Comparison of ENCODE assay signal across 9 mouse cellular contexts in the genomic region with DNA sequence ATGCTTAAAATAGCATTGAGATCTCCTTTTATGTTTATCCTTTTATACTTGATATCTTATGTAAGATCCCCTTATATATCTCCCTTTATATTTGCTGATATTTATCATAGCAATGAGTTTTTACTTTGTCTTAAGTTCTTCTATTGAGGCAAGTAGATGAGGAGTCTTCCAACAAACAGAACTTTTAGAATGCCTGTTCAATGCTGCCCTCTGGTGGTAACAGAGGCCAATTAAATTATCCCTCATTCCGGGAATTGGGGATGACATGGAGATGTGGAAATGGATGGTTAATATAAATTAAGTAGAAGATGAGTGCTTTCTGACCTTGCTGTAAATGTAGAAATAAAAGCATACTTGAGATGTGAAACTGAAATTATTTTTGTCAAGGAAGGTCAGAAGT.
DNase-seq lines count a peak whose midpoint lies in the region; ATAC-seq lines count a peak whose summit lies in the region.
"Had no signal": no experiment of that assay in that cellular context is flagged by ENCODE, and none has a peak within 500 bp of the region (broad histone marks: within the 10 kb centered on the region; RNA-seq: fewer than 3 reads in every experiment).

No protein-coding gene starts in this region.

- no peaks in the 10 kb centered on the region; the same call in 1 of the 2 replicates for H3K4me1 ChIP-seq in neural tube, embryonic 11.5 days (ENCODE audit: control insufficient read depth, insufficient read depth, low read length)
- H3K4me1 ChIP-seq: embryonic facial prominence, embryonic 15.5 days had no signal

- no peaks in the 10 kb centered on the region for H3K27me3 ChIP-seq in neural tube, embryonic 11.5 days (ENCODE audit: control insufficient read depth, insufficient read depth, low read length)
- H3K27me3 ChIP-seq: embryonic facial prominence, embryonic 15.5 days had no signal

- peak; percentile 38 to 57 for DNase-seq in kidney, adult 8-10 months
- DNase-seq in kidney, adult 11 months, result no peak
- DNase-seq in 3T3-L1 (ENCODE audit: low read depth, low spot score), result peak; percentile 80
- peak; percentile 39 for DNase-seq in CD4-positive helper T cell, adult 2 months (ENCODE audit: low read depth, low spot score)
- DNase-seq in cerebellum, adult 9-11 months, result peak; percentile 72
- peak; percentile 26 for DNase-seq in hindlimb bud, embryonic 11.5 days (ENCODE audit: extremely low spot score, low read depth, low spot score)
- peak; percentile 42 for DNase-seq in neural tube, embryonic 11.5 days (ENCODE audit: low spot score)

- H3K4me3 ChIP-seq in neural tube, embryonic 11.5 days (ENCODE audit: low read depth, low read length), result no peak overlapping the region
- H3K4me3 ChIP-seq: embryonic facial prominence, embryonic 15.5 days had no signal

- no peak for ATAC-seq in neural tube, embryonic 11.5 days (ENCODE audit: insufficient read depth, low FRiP score, low TSS enrichment)
- no peak for ATAC-seq in inflammation-experienced regulatory T-cells, adult 6 months

- H3K9ac ChIP-seq in neural tube, embryonic 11.5 days (ENCODE audit: low read length), result no peak overlapping the region
- H3K9ac ChIP-seq: embryonic facial prominence, embryonic 15.5 days had no signal

- no peaks in the 10 kb centered on the region for H3K36me3 ChIP-seq in neural tube, embryonic 11.5 days (ENCODE audit: control insufficient read depth, insufficient read depth, low read length)

- 28% methylated on average over 1 of the region's 1 CpGs for WGBS in neural tube, embryonic 11.5 days

- H3K4me2 ChIP-seq in neural tube, embryonic 11.5 days (ENCODE audit: low read depth), result no peak overlapping the region
- H3K4me2 ChIP-seq: embryonic facial prominence, embryonic 15.5 days had no signal

- no peaks in the 10 kb centered on the region for H3K9me3 ChIP-seq in neural tube, embryonic 11.5 days (ENCODE audit: control insufficient read depth, low read length)
- H3K9me3 ChIP-seq: embryonic facial prominence, embryonic 15.5 days had no signal

- H3K27ac ChIP-seq in neural tube, embryonic 11.5 days (ENCODE audit: low read depth, low read length), result no peak overlapping the region
- H3K27ac ChIP-seq: embryonic facial prominence, embryonic 15.5 days had no signal
